Mouse (Mus musculus) CH12F3 (cell line): ENCODE data around the gene Epb41l3.

Experiments used
- in situ Hi-C: fragments of 300-500 bp; cut with MboI; formaldehyde crosslinking; loops from 2 replicates; pipeline ENCODE4 v1.14.3; 2020; ENCODE audit warnings: low sequenced_read_pairs

The Epb41l3 gene

DNA sequence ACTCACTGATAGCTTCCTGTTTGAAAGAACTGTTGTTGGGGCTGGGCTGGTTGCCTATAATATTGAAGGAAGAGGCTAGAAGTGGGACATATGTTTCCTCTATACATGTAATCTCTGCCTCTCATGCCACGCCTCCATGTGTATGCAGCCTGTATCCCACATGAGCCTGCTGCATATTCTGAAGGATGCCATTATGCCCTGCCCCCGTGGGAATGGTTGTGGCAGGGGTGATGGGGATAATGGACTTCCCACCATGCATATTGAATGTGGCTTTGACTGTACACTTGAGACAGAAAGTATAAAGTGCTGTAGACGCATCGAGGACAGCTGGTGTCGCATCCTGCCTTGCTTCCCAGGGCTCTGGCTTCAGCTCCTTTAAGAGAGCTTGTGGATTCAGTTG is 155.9 kb downstream of the Epb41l3 start:
- in situ Hi-C loops: no loop called here

DNA sequence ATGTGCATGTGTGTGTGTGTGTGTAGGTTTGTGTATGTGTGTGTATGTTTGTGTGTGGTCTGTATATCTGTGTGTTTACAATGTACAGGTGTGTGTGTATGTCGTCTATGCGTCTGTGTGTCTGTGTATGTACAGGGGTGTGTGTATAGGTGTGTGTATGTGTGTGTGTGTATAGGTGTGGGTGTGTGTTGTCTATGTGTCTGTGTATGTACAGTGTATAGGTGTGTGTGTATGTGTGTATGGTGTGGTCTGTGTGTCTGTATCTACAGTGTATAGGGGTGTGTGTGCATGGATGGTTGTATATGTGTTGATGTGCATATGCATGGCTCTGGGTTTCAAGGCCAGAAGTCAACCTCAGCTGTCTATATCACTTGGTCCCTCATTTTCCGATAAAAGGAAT is 161.7 kb downstream of the Epb41l3 start:
- in situ Hi-C loops: no loop called here

- in situ Hi-C loops: no loop called here
Observed at GRCm38 (mm10) chr17:69238810-69239373, 163.4 kb downstream of the Epb41l3 start.

DNA sequence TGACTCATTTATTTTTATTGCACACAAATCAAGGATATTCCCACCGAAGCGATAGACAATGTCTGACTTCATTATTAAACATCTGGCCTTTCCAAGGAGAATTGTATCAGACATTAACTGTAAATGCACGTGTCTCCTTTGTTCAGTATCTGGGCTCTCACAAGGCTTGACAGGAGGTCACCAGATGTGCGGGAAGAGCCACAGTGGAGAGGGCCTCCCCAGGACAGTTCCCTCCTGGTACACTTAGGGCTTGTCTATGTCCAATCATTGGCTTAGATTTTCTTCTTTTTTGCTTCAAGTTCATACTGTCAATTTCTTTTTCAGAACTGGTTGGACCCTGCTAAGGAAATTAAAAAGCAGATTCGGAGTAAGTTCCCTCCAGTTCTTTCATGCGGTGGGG is 163.9 kb downstream of the Epb41l3 start:
- in situ Hi-C loops: no loop called here

DNA sequence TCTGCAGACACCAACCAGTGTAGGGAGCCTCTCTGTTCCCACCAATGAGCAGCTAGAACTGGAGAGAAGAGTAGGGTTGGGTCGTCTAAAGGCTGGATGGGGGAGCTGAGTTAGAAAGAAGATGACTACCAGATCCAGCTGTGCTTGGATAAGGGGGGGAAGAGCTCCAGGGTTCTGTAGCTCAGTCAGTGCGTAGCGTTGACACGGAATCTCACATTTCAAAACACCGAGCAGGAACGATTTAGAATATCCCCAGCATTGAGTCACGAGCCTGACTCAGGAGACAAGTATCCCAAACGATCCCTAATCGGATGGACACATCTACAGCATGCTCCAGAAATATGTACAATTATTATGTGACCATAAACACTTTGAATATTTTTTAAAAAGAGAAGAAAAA is 180.4 kb downstream of the Epb41l3 start:
- in situ Hi-C loops: no loop called here

DNA sequence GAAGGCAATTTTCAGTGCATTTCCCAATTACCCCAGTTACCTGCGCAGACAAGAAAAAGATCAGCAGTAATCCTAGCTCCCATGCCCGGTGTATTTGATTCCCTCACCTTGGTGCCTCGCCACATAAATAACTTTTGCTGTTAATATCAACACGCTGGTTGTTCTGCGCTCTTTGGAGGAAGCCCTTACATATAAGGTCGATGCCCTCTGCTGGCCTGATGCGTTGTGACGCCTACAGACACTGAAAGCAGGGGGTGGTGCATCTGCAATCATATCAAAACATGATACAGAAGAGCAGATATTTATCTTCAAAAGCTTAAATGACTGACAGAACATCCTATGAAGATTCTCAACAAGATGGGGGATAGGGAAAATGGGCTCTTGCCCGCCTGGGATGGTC is 181.0 kb downstream of the Epb41l3 start:
- in situ Hi-C loops: no loop called here

GRCm38 (mm10) chr17:69263810-69264565 is 188.5 kb downstream of the Epb41l3 start:
- in situ Hi-C loops: no loop called here

DNA sequence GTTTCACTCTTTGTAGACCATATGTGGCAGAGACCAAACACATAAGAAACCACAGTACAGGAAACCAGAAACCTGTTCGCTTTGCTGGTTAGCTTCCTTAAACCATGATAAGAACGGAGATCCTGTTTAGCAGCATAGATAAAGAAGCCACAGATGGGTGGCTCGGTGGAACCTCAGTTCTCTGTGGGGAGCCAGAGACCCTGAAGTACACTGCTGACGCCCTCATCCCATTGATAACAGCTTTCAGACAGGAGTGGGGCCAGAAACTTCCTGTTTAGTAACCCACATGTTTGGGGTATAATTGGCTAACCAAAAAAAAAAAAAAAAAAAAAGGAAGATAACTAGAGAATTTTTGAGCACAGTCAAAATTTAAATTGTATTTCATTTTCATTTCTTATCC is 189.7 kb downstream of the Epb41l3 start:
- in situ Hi-C loops: no loop called here

DNA sequence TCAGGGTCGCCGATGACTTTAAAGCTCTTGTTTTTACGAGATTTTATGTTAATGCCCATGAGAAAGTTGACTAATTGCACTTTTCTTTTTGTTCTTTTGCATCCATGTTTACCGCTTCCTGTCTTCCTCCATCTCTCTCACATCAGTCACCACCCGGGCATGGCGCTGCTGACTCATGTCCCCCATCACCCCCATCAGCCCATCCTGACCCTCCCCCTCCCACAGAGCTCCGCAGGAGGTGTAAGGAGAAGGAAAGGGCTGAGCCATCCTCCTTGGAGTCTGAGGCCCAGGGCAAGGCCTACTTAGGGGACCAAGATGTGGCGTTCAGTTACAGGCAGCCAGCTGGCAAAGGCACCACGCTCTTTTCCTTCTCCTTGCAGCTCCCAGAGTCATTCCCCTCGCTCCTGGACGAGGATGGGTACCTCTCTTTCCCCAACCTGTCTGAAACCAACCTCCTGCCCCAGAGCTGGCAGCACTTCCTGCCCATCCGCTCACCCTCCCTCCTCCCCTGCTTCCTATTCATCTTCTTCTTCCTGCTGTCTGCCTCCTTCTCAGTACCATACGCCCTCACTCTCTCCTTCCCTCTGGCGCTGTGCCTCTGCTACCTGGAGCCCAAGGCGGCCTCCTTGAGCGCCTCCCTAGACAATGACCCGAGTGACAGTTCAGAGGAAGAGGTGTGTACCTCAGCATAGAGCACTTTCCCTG is 190.4 kb downstream of the Epb41l3 start:
- in situ Hi-C loops: no loop called here

GRCm38 (mm10) chr17:69266936-69267335 is 191.5 kb downstream of the Epb41l3 start:
- in situ Hi-C loops: no loop called here

GRCm38 (mm10) chr17:69267526-69267925 is 192.0 kb downstream of the Epb41l3 start:
- in situ Hi-C loops: no loop called here

GRCm38 (mm10) chr17:69277362-69277761 is 201.9 kb downstream of the Epb41l3 start:
- in situ Hi-C loops: no loop called here

DNA sequence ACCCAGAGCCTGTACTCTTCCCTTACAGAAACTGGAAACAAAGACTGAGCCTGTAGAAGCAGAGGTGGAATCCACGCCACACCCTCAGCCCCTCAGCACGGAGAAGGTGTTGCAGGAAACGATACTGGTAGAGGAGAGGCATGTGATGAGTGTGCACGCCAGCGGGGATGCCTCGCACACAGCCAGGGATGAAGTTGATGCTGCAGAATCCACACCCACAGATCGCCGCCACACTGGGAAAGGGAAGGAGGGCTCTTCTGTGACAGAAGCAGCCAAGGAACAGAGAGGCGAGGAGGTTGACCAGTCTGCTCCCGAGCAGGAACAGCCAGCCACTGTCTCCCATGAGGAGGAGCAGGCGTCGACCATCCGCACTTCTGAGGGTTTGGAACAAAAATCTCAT is 209.0 kb downstream of the Epb41l3 start:
- in situ Hi-C loops: no loop called here

DNA sequence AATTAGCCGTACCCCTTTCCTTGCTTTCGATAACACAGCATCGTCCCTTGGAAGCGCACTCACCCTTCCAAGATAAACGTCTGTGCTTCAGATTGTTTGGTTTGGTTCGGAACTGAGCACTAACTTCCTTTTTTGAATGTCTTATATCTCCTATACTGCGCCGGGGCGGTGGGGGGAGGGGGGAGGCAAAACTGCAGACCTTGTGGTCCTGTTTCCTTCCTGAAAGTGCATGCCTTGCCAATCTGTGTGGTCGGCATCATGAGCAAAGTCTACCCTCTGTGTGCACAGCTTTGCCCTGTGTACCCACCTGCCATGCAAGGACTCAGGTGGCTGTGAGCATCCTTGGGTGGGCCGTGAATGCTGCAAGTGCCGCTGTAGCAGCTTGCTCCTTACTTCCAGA is 212.6 kb downstream of the Epb41l3 start:
- in situ Hi-C loops: no loop called here

DNA sequence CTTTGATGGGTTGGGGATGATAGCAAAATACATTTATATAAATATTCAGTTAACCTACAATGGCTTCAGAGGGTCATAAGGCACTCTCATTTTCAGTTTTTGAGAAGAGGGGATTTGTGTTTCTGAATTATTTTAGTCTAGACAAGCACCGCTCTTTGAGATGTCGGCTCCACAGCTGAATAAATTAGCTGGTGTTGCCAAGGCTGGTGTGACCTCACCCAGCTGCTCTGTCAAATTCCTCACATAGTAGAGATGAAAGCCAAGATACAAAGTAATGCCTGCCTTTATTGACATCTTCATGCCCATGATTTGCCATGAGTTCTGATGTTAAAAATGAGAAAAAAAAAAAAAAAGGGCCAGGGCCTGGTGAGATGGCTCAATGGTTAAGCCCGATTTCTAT is 214.8 kb downstream of the Epb41l3 start:
- in situ Hi-C loops: no loop called here

- in situ Hi-C loops: no loop called here
Observed at GRCm38 (mm10) chr17:69301552-69301951, 226.1 kb downstream of the Epb41l3 start.

- in situ Hi-C loops: no loop called here
Observed at GRCm38 (mm10) chr17:69303579-69304274, 228.2 kb downstream of the Epb41l3 start.

DNA sequence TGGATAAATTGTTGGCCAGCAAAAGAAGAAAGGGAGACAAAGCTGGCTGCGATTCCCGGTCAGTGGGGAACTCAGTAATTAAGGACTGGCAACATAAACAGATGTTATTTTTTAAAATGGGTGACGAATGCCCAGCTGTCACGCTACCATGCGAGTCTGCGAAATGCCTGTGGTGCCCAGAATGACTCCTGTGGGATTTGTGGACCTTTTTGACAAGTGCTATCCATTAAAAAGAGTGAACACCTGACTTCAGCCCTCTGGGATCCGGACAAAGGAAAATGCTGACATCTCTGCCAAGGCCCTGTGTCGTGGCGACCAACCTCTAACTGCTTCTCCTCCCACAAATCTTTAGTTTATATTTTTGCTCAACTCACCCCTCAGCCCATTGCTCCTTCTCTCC is 232.2 kb downstream of the Epb41l3 start:
- in situ Hi-C loops: no loop called here

GRCm38 (mm10) chr17:69309872-69310271 is 234.4 kb downstream of the Epb41l3 start:
- in situ Hi-C loops: no loop called here

DNA sequence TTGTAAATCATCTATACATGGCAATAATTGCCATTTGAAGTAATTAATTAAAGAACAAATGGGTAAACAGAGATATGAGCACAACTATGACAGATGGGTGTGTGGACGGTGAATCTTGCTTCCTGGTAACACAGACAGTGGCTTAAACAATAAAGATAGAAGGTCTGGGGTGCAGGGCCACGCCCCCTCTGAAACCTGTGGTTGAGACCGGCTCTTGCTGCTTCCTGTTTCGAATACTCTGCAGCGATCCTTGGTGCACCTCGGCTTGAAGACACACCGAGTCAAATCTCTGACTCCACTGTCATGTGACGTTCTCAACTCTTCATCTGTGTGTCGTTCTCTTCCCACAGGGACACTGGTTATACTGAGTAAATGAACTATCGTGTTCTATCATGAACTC is 245.0 kb downstream of the Epb41l3 start:
- in situ Hi-C loops: no loop called here

GRCm38 (mm10) chr17:69322721-69323120 is 247.2 kb downstream of the Epb41l3 start:
- in situ Hi-C loops: no loop called here
